Mouse (Mus musculus) testis, adult 10 weeks (tissue): ENCODE results near the gene Krt77. TPM values are rescaled to one million over a fixed set of nuclear protein-coding genes. Genes with fewer than 3 reads are reported as not detected.

Source experiments
- polyA plus RNA-seq: library from polyadenylated mRNA; stranded (reverse); fragments of 350-450 nt; fragmentation: Illumina TruSeq; extraction: RNeasy Lipid Tissue Mini Kit (QIAGEN cat#74804); gene quantifications from one replicate; pipeline ENCODE4 v1.2.3, GENCODE M21; 2014; ENCODE audit warnings: low read depth, low replicate concordance

The Krt77 gene
- polyA plus RNA-seq: 0.24 TPM

DNA sequence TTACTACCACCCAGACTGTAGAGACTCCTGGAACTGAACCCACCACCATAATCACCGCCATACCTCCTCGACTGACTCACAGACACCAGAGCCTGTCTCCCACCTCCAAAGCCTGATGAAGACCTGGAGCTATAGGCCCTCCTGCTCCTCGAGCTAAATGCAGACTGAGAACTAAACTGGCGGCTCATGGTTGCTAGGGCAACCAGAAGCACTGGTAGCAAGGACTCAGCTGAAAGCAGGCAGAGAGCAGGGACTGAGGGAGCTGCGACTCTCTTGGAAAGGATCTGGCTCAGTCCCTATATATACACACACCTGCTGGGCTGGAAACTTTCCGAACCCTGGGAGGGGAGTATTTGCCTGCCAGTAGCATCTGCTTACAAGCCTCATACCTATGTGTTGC is at the start of gene Krt77:
TSS of gene Krt77 (minus strand) at position 275 of the 400 bp plus-strand sequence.

DNA sequence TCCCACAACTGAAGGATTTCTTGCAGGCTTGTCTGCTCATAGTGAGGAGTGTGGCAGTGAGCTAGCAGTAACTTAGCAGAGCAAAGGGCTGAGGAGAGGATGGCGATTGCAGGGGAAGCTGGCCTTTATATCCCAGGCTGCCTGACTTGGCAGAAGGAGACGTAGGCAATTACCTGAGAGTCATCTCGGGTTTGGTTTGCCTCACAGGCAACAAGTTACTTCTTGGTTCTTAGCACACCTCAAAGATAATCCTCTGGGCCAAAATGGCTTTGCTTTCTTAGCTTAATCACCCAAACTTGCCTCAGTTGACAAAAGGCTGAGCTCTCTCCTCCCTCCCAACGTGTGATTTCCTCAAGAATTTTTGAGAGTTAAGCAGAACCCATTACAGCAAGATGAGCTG is 23.3 kb upstream of the Krt77 start, which contains the start of gene Krt76:
TSS of gene Krt76 (minus strand) at position 101 of the 400 bp plus-strand sequence.

DNA sequence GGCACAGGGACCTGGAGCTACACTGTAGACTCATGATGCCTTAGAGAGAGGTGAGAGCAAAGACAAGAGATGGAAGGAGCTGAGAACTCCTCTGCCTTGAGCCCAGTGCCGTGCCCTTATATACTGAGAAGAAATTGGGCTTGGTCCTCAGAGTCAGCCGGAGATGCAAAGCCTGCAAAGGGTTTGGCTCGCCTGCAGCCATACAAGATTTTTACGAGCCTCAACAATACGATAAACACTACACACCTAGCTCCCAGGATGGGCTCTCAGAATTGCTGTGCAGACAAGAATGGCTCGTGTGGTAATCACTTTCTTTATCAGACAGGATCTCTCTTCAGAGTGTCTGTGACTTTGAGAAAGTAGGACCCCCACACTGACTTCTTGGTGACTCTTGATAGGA is 18.8 kb downstream of the Krt77 start, which contains the start of gene Krt1:
TSS of gene Krt1 (minus strand) at position 101 of the 400 bp plus-strand sequence.

DNA sequence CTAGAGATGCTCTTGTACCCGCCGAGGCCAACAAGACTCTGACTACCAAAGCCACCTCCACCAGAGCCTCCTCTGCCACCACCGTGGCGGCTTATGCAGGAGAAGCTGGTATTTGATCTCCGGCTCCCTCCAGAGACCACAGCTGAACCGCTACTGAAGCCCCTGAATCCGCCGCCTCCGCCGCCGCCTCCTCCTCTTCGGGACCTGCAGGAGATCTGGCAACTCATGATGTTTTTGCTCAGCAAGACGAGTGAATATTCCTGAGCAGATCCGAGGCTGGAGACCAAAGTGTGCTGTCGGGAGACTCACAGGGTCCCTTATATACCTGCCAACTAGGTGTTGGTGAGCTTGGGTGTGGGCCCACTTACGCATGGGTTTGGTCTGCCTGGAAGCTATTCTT is 51.6 kb downstream of the Krt77 start, which contains the start of gene Krt2:
TSS of gene Krt2 (minus strand) at position 295 of the 400 bp plus-strand sequence.

Other genes starting within 250 kb of the Krt77 start
- not detected for gene Gm5414, start 241.5 kb downstream of the Krt77 start, polyA plus RNA-seq
- gene Gm5478, start 222.3 kb downstream of the Krt77 start, polyA plus RNA-seq: not detected
- not detected for gene Krt6b, start 189.4 kb downstream of the Krt77 start, polyA plus RNA-seq
- gene Krt6a, start 175.4 kb downstream of the Krt77 start, polyA plus RNA-seq: not detected
- gene Krt5, start 156.8 kb downstream of the Krt77 start, polyA plus RNA-seq: not detected
- gene Krt71, start 126.6 kb downstream of the Krt77 start, polyA plus RNA-seq: not detected
- not detected for gene Krt72, start 83.2 kb downstream of the Krt77 start, polyA plus RNA-seq
- gene Krt73, start 67.4 kb downstream of the Krt77 start, polyA plus RNA-seq: 0.39 TPM
- gene Krt2, start 51.5 kb downstream of the Krt77 start, polyA plus RNA-seq: not detected
- gene Krt1, start 18.9 kb downstream of the Krt77 start, polyA plus RNA-seq: not detected
- gene Krt76, start 23.2 kb upstream of the Krt77 start, polyA plus RNA-seq: 0.08 TPM
- gene Krt4, start 55.0 kb upstream of the Krt77 start, polyA plus RNA-seq: not detected
- not detected for gene Krt79, start 70.6 kb upstream of the Krt77 start, polyA plus RNA-seq
- gene Krt78, start 84.6 kb upstream of the Krt77 start, polyA plus RNA-seq: not detected
- 0.46 TPM for gene Krt8, start 134.8 kb upstream of the Krt77 start, polyA plus RNA-seq
- not detected for gene Krt18, start 158.5 kb upstream of the Krt77 start, polyA plus RNA-seq
- 54.3 TPM for gene Eif4b, start 204.1 kb upstream of the Krt77 start, polyA plus RNA-seq
- 3.6 TPM for gene Tns2, start 230.7 kb upstream of the Krt77 start, polyA plus RNA-seq